Mouse (Mus musculus) lung, postnatal 0 days (tissue): ENCODE results near the gene Wfdc11.

Experiments
- CTCF ChIP-seq: IDR thresholded peaks from 2 replicates; pipeline ENCODE4 v1.5.1; 2016; ENCODE audit warnings: antibody characterized with exemption, mild to moderate bottlenecking
- EP300 ChIP-seq: IDR thresholded peaks from 2 replicates; pipeline ENCODE4 v1.6.1; 2016; ENCODE audit warnings: antibody characterized with exemption, mild to moderate bottlenecking, control low read depth

DNA sequence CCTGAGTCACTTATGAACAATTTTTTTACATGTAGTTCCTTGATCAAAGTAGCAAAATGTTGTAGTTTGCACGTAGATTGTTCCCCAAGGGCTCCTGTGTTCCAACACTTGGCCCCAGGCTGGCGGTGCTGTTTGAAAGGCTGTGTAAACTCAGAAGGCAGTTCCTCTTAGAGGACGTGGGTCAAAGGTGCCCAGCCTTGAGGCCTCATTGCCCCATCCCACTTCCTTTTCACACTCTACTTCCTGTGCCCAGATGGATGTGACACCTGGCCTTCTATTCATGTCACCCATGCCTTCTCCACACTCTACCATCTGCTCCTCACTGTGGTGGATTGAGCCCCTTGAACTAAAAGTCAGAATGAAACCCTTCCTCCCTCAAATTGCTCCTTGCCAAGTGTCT is 6.0 kb upstream of the Wfdc11 start:
- no peak for TF ChIP-seq CTCF
- no peak for TF ChIP-seq EP300
